ENCODE assay signal across 9 mouse cellular contexts in the genomic region with DNA sequence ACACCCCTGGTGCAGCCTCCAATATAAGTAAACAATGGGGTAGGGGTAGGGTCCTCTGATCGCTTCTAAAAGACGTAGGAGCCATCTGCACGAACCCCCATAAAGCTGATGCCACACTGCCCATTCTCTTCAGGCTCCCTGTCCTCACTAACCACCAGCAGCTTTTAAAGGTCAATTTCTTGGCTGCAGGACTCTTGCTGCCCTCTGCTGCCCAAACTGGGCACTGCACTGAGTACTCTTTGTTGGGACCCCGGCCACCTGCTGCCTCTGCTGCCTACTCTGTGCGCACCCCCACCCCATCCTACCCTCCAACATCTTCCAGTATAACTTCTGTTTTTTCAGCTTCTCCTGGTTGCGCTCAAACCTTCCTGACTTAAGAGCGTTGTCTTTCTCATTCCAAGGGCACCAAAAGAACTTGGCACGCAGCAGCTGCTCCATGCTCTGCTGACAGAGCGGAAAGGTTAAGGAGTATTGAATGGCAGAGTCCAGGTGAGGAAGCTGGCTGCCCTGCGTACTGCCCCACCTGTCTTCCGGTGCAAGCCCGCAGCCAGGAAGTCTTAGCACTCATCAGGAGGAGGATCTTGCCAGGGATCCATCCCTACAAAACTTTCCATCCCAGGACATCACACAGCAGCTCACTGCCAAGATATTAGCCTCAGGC. TPM values are rescaled to one million over a fixed set of nuclear protein-coding genes. Genes with fewer than 3 reads are reported as not detected.
DNase-seq lines count a peak whose midpoint lies in the region; ATAC-seq and TF ChIP-seq lines count a peak whose summit lies in the region.
"Had no signal": no experiment of that assay in that cellular context is flagged by ENCODE, and none has a peak within 500 bp of the region (broad histone marks: within the 10 kb centered on the region; RNA-seq: fewer than 3 reads in every experiment).

No protein-coding gene starts in this region.

- H3K27me3 ChIP-seq in heart, adult 2 months (ENCODE audit: control insufficient read depth, insufficient read depth, low read length), result no peaks in the 10 kb centered on the region
- H3K27me3 ChIP-seq: lung, embryonic 15.5 days had no signal

- H3K4me3 ChIP-seq in heart, adult 2 months, result no peak overlapping the region
- H3K4me3 ChIP-seq: lung, embryonic 15.5 days had no signal

- H3K36me3 ChIP-seq in heart, adult 2 months (ENCODE audit: control insufficient read depth, insufficient read depth, low read length), result no peaks in the 10 kb centered on the region

- H3K9ac ChIP-seq in heart, adult 2 months (ENCODE audit: low read depth, low read length), result no peak overlapping the region
- H3K9ac ChIP-seq: lung, embryonic 15.5 days had no signal

- no peak; the same call in 1 of the 2 replicates for TF ChIP-seq CTCF in heart, adult 2 months (IDR thresholded peaks at IDR 0.05)

- no peaks in the 10 kb centered on the region for H3K79me2 ChIP-seq in heart, adult 2 months (replicated peaks; ENCODE audit: control insufficient read depth, insufficient read depth, low read length)

- 0 out of 2 replicates have a peak, but pooled peaks have one; percentile 59 for ATAC-seq in monocyte, adult 5-6 weeks (replicated peaks; ENCODE audit: insufficient number of reproducible peaks, low FRiP score, low TSS enrichment, poor library complexity, severe bottlenecking)

- H3K27ac ChIP-seq in heart, adult 2 months, result no peak overlapping the region
- H3K27ac ChIP-seq: lung, embryonic 15.5 days had no signal

- WGBS in heart, adult 2 months, result 18% methylated on average over 12 of the region's 12 CpGs

- no peak for TF ChIP-seq POLR2A in heart, adult 2 months (IDR thresholded peaks at IDR 0.05; ENCODE audit: insufficient read depth, low read depth, low read length)

- intact Hi-C loops in heart, adult 2 months (cut with DNase I), result loop anchor here (1.0 to 10.0 kb wide), 4 partner anchors 91 to 401 kb away; no protein-coding TSS in a partner anchor

- H3K4me1 ChIP-seq in heart, adult 2 months (ENCODE audit: control insufficient read depth, insufficient read depth, low read length), result peaks cover 3% of the 10 kb centered on the region; the same call in 1 of the 2 replicates

- TF ChIP-seq EP300 in heart, adult 2 months (IDR thresholded peaks at IDR 0.05; ENCODE audit: insufficient read depth, low read depth, low read length), result peak; percentile 65; the same call in 1 of the 2 replicates

- peak; percentile 72 for DNase-seq in 416B (ENCODE audit: low read depth)
- DNase-seq in adrenal gland, adult 8-10 months, result peak; percentile 60
- peak; percentile 63 for DNase-seq in embryo, embryonic 11.5 days (ENCODE audit: low read depth, low spot score)
- DNase-seq in heart, adult 2 months, result peak; percentile 70 to 86
- peak; percentile 84 for DNase-seq in kidney, adult 9 months
- peak; percentile 75 for DNase-seq in liver
- peak; percentile 38 to 44 for DNase-seq in spleen, postnatal 36 days (ENCODE audit: low spot score in 2 of 2)

RNA-seq across cellular contexts. Expression of gene Rsph9, which starts 11.8 kb away (rescaled TPM):
- 10 to 100 TPM in 3 of 4 experiments, 1 to 10 TPM in 1; 6.0 to 21.4 (median 15.3) TPM for total RNA-seq in adrenal gland, adult 8-10 months (2022)
- total RNA-seq in heart, adult 2 months (2021), result 1 to 10 TPM; 1.0 to 1.4 TPM
- 1.7 and 2.4 TPM in 2 replicates for polyA plus RNA-seq in heart, adult 2 months (2012; rRNA removed)
- 1.5 TPM in 1 of 3 replicates, not detected in the others for total RNA-seq in monocyte, adult 5-6 weeks (2017)

RNA-seq across cellular contexts. Expression of gene Mad2l1bp, which starts 21.2 kb away (rescaled TPM):
- total RNA-seq in adrenal gland, adult 8-10 months (2022), result 10 to 100 TPM; 16.5 to 22.1 (median 18.8) TPM
- total RNA-seq in heart, adult 2 months (2021), result 10 to 100 TPM; 17.1 to 24.1 TPM
- 21.0 and 27.1 TPM in 2 replicates for polyA plus RNA-seq in heart, adult 2 months (2012; rRNA removed)
- 4.2 to 10.8 TPM (median 6.1 TPM) in 3 replicates for total RNA-seq in monocyte, adult 5-6 weeks (2017)

RNA-seq across cellular contexts. Expression of gene Mrps18a, which starts 21.4 kb away (rescaled TPM):
- 100 to 1,000 TPM in 2 of 4 experiments, 10 to 100 TPM in 2; 94.5 to 106 (median 101) TPM for total RNA-seq in adrenal gland, adult 8-10 months (2022)
- 100 to 1,000 TPM; 128 to 140 TPM for total RNA-seq in heart, adult 2 months (2021)
- polyA plus RNA-seq in heart, adult 2 months (2012; rRNA removed), result 99.4 and 99.6 TPM in 2 replicates
- total RNA-seq in monocyte, adult 5-6 weeks (2017), result 32.5 to 38.0 TPM (median 35.9 TPM) in 3 replicates

RNA-seq across cellular contexts. Expression of gene Gtpbp2, which starts 28.6 kb away (rescaled TPM):
- 100 to 1,000 TPM in 1 of 4 experiments, 10 to 100 TPM in 3; 69.9 to 108 (median 89.8) TPM for total RNA-seq in adrenal gland, adult 8-10 months (2022)
- total RNA-seq in heart, adult 2 months (2021), result 10 to 100 TPM; 55.2 to 57.3 TPM
- 94.4 and 132 TPM in 2 replicates for polyA plus RNA-seq in heart, adult 2 months (2012; rRNA removed)
- total RNA-seq in monocyte, adult 5-6 weeks (2017), result 84.1 to 127 TPM (median 93.1 TPM) in 3 replicates
